Mouse (Mus musculus) cortical plate, adult 2 months (tissue): Measurements from ENCODE around the gene Sarnp.

ENCODE experiments used
- CTCF ChIP-seq: fragments of 200-500 bp; IDR thresholded peaks from 2 replicates; pipeline ENCODE4 v1.5.1; 2011; ENCODE audit warnings: mild to moderate bottlenecking, control low read depth, low read length; ENCODE audit not compliant: insufficient read depth; ENCODE audit errors: extremely low read depth
- POLR2A ChIP-seq: fragments of 200-500 bp; IDR thresholded peaks from 2 replicates; pipeline ENCODE4 v1.6.1; 2011; ENCODE audit warnings: mild to moderate bottlenecking, low read length, control low read depth; ENCODE audit not compliant: insufficient read depth; ENCODE audit errors: extremely low read depth

- no peak for TF ChIP-seq CTCF
- TF ChIP-seq POLR2A = no peak
These were observed 95.1 kb downstream of the Sarnp start for GRCm38 (mm10) chr10:128912268-128912667.
